Mouse (Mus musculus) subcutaneous adipose tissue, adult 2 months (tissue): ENCODE data around the gene Khdc1b. TPM values are rescaled to one million over a fixed set of nuclear protein-coding genes. Genes with fewer than 3 reads are reported as not detected.

Source experiments
- polyA plus RNA-seq: library from polyadenylated mRNA; depleted of rRNA; stranded (reverse); fragments of >200 nt; gene quantifications from 2 replicates; pipeline ENCODE4 v1.2.3, GENCODE M21; 2012; ENCODE audit warnings: low replicate concordance; rRNA removed

Gene Khdc1b
- 0.12 TPM in 1 of 2 replicates, not detected in the other for polyA plus RNA-seq

GRCm38 (mm10) chr1:21383256-21383655 lies at the start of gene Khdc1b:
TSS of gene Khdc1b (plus strand) at chr1:21383556.

GRCm38 (mm10) chr1:21349341-21349740 lies 34.0 kb upstream of the Khdc1b start, which contains the start of gene Khdc1a:
TSS of gene Khdc1a (plus strand) at chr1:21349641.

GRCm38 (mm10) chr1:21368031-21368430 lies 15.3 kb upstream of the Khdc1b start, which contains the start of gene Khdc1c:
TSS of gene Khdc1c (plus strand) at chr1:21368331.

Other genes with a start within 250 kb of the Khdc1b start
- gene Tmem14a, start 165.0 kb upstream of the Khdc1b start, polyA plus RNA-seq = 7.6 and 11.0 TPM in 2 replicates
- gene Gsta3, start 143.0 kb upstream of the Khdc1b start, polyA plus RNA-seq = 34.4 and 91.8 TPM in 2 replicates
- gene Khdc1a, start 33.9 kb upstream of the Khdc1b start, polyA plus RNA-seq = 0.66 TPM in 1 of 2 replicates, not detected in the other
- 0.18 TPM in 1 of 2 replicates, not detected in the other for gene Khdc1c, start 15.2 kb upstream of the Khdc1b start, polyA plus RNA-seq